8 mouse cellular contexts compared by ENCODE assay signal in genomic region chr12:41565540-41566432, GRCm38 (mm10).
DNase-seq lines count a peak whose midpoint lies in the region; ATAC-seq lines count a peak whose summit lies in the region.

No protein-coding gene starts in this region.

- no peaks in the 10 kb centered on the region for H3K27me3 ChIP-seq in erythroblast, embryonic 14.5 days (ENCODE audit: control insufficient read depth)
- no peaks in the 10 kb centered on the region for H3K27me3 ChIP-seq in neural tube, embryonic 13.5 days

- peak overlapping the region; percentile 9 for H3K4me3 ChIP-seq in erythroblast, embryonic 14.5 days (replicated peaks)
- peak overlapping the region; percentile 11; the same call in 1 of the 2 replicates for H3K4me3 ChIP-seq in neural tube, embryonic 13.5 days

- peak overlapping the region; percentile 79 for H3K27ac ChIP-seq in neural tube, embryonic 13.5 days (replicated peaks)

- H3K9ac ChIP-seq in neural tube, embryonic 13.5 days, result peak overlapping the region; percentile 45

- H3K9me3 ChIP-seq in erythroblast, embryonic 14.5 days (ENCODE audit: control insufficient read depth, low read length), result no peaks in the 10 kb centered on the region
- no peaks in the 10 kb centered on the region for H3K9me3 ChIP-seq in neural tube, embryonic 13.5 days

- H3K36me3 ChIP-seq in erythroblast, embryonic 14.5 days (ENCODE audit: control insufficient read depth), result no peaks in the 10 kb centered on the region
- H3K36me3 ChIP-seq in neural tube, embryonic 13.5 days, result no peaks in the 10 kb centered on the region

- DNase-seq in liver, result peak; percentile 23
- no peak for DNase-seq in left cerebral cortex, adult 9 months (ENCODE audit: low spot score in 2 of 2)

- peaks cover 8% of the 10 kb centered on the region for H3K4me1 ChIP-seq in erythroblast, embryonic 14.5 days (ENCODE audit: control insufficient read depth)
- H3K4me1 ChIP-seq in neural tube, embryonic 13.5 days (replicated peaks), result peaks cover 14% of the 10 kb centered on the region

- peak overlapping the region; percentile 47 for H3K4me2 ChIP-seq in neural tube, embryonic 13.5 days

- no peak for ATAC-seq in erythroblast, adult 5-6 weeks (replicated peaks; ENCODE audit: low FRiP score, poor library complexity, severe bottlenecking)
- ATAC-seq in activated CD4-positive, CD25-positive, alpha-beta regulatory T cell, adult 4 months, result peak; percentile 32
- peak; percentile 78 for ATAC-seq in granulocyte monocyte progenitor cell, adult 5-6 weeks (replicated peaks; ENCODE audit: poor library complexity, severe bottlenecking)
- peak; percentile 94 for ATAC-seq in neural tube, embryonic 13.5 days (ENCODE audit: low read depth)
- ATAC-seq in frontal cortex, adult (ENCODE audit: low TSS enrichment), result no peak

- 7% methylated on average over 18 of the region's 18 CpGs for WGBS in neural tube, embryonic 13.5 days

Comparison
In these comparisons a context has a peak if more than half of its experiments do, and no peak if none do; other contexts are left out.
1. ATAC-seq: peak in activated CD4-positive, CD25-positive, alpha-beta regulatory T cell, adult 4 months (single experiment), granulocyte monocyte progenitor cell, adult 5-6 weeks (single experiment) and neural tube, embryonic 13.5 days (single experiment); none in erythroblast, adult 5-6 weeks (single experiment) and frontal cortex, adult (single experiment).